Mouse (Mus musculus): ENCODE measurements around the gene Nol8.

DNA sequence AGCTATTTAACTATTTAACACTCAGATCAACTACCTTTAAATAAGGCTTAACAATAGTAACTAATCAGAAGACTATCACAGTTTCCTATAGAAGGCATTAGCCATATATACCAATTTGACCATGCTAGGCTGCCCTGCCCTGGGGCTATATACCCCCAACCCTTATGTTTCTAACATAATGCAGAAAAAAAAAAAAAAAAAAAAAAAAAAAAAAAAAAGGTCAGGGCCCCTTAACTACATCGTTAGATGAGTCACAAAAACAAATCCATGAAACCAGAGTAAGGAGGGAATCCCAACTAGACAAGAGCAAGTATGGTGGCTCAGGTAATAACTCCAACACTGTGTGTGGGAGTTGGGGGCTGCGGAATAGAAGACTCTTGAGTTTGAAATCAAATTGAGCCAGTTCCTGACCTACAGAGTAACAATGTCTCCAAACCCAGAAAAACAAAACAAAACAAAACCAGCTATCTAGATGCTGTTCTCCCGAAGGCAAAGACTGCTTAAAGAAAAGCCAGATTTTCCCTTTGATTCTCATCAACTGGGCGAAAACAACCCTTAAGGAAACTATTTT is 1.0 kb upstream of the Nol8 start:
- TF ChIP-seq CTCF (IDR thresholded peaks at IDR 0.05; ENCODE audit: low read depth) (no peak), EP300 (IDR thresholded peaks at IDR 0.05; ENCODE audit: low read depth) (no peak)
